In the genomic region with DNA sequence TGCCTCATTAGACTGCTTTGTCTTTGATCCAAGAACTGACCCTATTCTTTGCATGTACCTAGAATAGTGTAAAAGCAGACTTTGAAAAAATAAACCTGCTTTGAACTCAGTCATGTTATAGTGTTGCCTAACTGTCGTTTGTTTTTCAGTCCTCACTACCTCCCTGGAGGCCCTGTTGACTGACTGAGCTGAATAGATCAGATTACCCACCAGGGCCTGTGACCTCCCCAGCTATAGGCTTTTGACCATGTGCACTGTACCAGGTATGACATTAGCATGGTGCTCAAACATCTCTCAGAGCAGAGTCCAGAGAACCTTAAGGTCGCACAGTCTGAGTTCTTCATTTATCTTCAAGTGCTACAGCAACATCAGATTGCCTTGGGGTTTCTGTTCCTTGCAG, we compare ENCODE assay signal across 25 mouse cellular contexts. TPM values are rescaled to one million over a fixed set of nuclear protein-coding genes. Genes with fewer than 3 reads are reported as not detected.
"Had no signal": no experiment of that assay in that cellular context is flagged by ENCODE, and none has a peak within 500 bp of the region (broad histone marks: within the 10 kb centered on the region; RNA-seq: fewer than 3 reads in every experiment).

No protein-coding gene starts in this region.

RNA-seq across cellular contexts. Expression of gene Gm2001, which starts 8.5 kb away (rescaled TPM):
- polyA plus RNA-seq: limb, embryonic 10.5 days; limb, embryonic 11.5 days; limb, embryonic 12.5 days; limb, embryonic 13.5 days; limb, embryonic 14.5 days; limb, embryonic 15.5 days; liver, adult 2 months; lung, adult 2 months; lung, embryonic 14.5 days; lung, embryonic 15.5 days; lung, embryonic 16.5 days; lung, postnatal 0 days; macrophage; midbrain, embryonic 10.5 days; midbrain, embryonic 11.5 days; midbrain, embryonic 12.5 days; midbrain, embryonic 13.5 days; midbrain, embryonic 14.5 days; midbrain, embryonic 15.5 days; midbrain, embryonic 16.5 days; midbrain, postnatal 0 days; neural tube, embryonic 11.5 days; neural tube, embryonic 12.5 days; neural tube, embryonic 13.5 days had no signal

RNA-seq across cellular contexts. Expression of gene Gm2016, which starts 23.2 kb away (rescaled TPM):
- polyA plus RNA-seq: limb, embryonic 10.5 days; limb, embryonic 11.5 days; limb, embryonic 12.5 days; limb, embryonic 13.5 days; limb, embryonic 14.5 days; limb, embryonic 15.5 days; liver, adult 2 months; lung, adult 2 months; lung, embryonic 14.5 days; lung, embryonic 15.5 days; lung, embryonic 16.5 days; lung, postnatal 0 days; macrophage; midbrain, embryonic 10.5 days; midbrain, embryonic 11.5 days; midbrain, embryonic 12.5 days; midbrain, embryonic 13.5 days; midbrain, embryonic 14.5 days; midbrain, embryonic 15.5 days; midbrain, embryonic 16.5 days; midbrain, postnatal 0 days; neural tube, embryonic 11.5 days; neural tube, embryonic 12.5 days; neural tube, embryonic 13.5 days had no signal

RNA-seq across cellular contexts. Expression of gene BB287469, which starts 34.3 kb away (rescaled TPM):
- polyA plus RNA-seq: limb, embryonic 10.5 days; limb, embryonic 11.5 days; limb, embryonic 12.5 days; limb, embryonic 13.5 days; limb, embryonic 14.5 days; limb, embryonic 15.5 days; liver, adult 2 months; lung, adult 2 months; lung, embryonic 14.5 days; lung, embryonic 15.5 days; lung, embryonic 16.5 days; lung, postnatal 0 days; macrophage; midbrain, embryonic 10.5 days; midbrain, embryonic 11.5 days; midbrain, embryonic 12.5 days; midbrain, embryonic 13.5 days; midbrain, embryonic 14.5 days; midbrain, embryonic 15.5 days; midbrain, embryonic 16.5 days; midbrain, postnatal 0 days; myocyte; neural tube, embryonic 11.5 days; neural tube, embryonic 12.5 days; neural tube, embryonic 13.5 days had no signal

RNA-seq across cellular contexts. Expression of gene Gm2022, which starts 44.5 kb away (rescaled TPM):
- polyA plus RNA-seq: limb, embryonic 10.5 days; limb, embryonic 11.5 days; limb, embryonic 12.5 days; limb, embryonic 13.5 days; limb, embryonic 14.5 days; limb, embryonic 15.5 days; liver, adult 2 months; lung, adult 2 months; lung, embryonic 14.5 days; lung, embryonic 15.5 days; lung, embryonic 16.5 days; lung, postnatal 0 days; macrophage; midbrain, embryonic 10.5 days; midbrain, embryonic 11.5 days; midbrain, embryonic 12.5 days; midbrain, embryonic 13.5 days; midbrain, embryonic 14.5 days; midbrain, embryonic 15.5 days; midbrain, embryonic 16.5 days; midbrain, postnatal 0 days; myocyte; neural tube, embryonic 11.5 days; neural tube, embryonic 12.5 days; neural tube, embryonic 13.5 days had no signal

RNA-seq across cellular contexts. Expression of gene Gm21936, which starts 55.3 kb away (rescaled TPM):
- polyA plus RNA-seq: limb, embryonic 10.5 days; limb, embryonic 11.5 days; limb, embryonic 12.5 days; limb, embryonic 13.5 days; limb, embryonic 14.5 days; limb, embryonic 15.5 days; liver, adult 2 months; lung, adult 2 months; lung, embryonic 14.5 days; lung, embryonic 15.5 days; lung, embryonic 16.5 days; lung, postnatal 0 days; macrophage; midbrain, embryonic 10.5 days; midbrain, embryonic 11.5 days; midbrain, embryonic 12.5 days; midbrain, embryonic 13.5 days; midbrain, embryonic 14.5 days; midbrain, embryonic 15.5 days; midbrain, embryonic 16.5 days; midbrain, postnatal 0 days; neural tube, embryonic 11.5 days; neural tube, embryonic 12.5 days; neural tube, embryonic 13.5 days had no signal
